Mouse (Mus musculus) kidney, adult 18-20 months (tissue): ENCODE measurements around the gene Ndufa10.

Experiments
- DNase-seq: peaks from one replicate; pipeline ENCODE4 v3.0.0; 2021

Gene Ndufa10

GRCm38 (mm10) chr1:92430991-92431390 lies 42.7 kb downstream of the Ndufa10 start:
- DNase-seq: no peak

GRCm38 (mm10) chr1:92424714-92425113 lies 48.9 kb downstream of the Ndufa10 start:
- DNase-seq: no peak

- DNase-seq: no peak
These were observed 68.5 kb downstream of the Ndufa10 start for GRCm38 (mm10) chr1:92405131-92405530.

- no peak for DNase-seq
These were observed 73.1 kb downstream of the Ndufa10 start for GRCm38 (mm10) chr1:92400556-92400955.

GRCm38 (mm10) chr1:92398601-92399000 lies 75.1 kb downstream of the Ndufa10 start:
- no peak for DNase-seq

GRCm38 (mm10) chr1:92397511-92398051 lies 76.1 kb downstream of the Ndufa10 start:
- DNase-seq: no peak

GRCm38 (mm10) chr1:92394279-92394678 lies 79.4 kb downstream of the Ndufa10 start:
- DNase-seq: no peak

GRCm38 (mm10) chr1:92393166-92393565 lies 80.5 kb downstream of the Ndufa10 start:
- no peak for DNase-seq
